ENCODE assay signal across 9 mouse cellular contexts in genomic region chr4:150091887-150092582, GRCm38 (mm10). TPM values are rescaled to one million over a fixed set of nuclear protein-coding genes. Genes with fewer than 3 reads are reported as not detected.
DNase-seq lines count a peak whose midpoint lies in the region; ATAC-seq lines count a peak whose summit lies in the region.
"Had no signal": no experiment of that assay in that cellular context is flagged by ENCODE, and none has a peak within 500 bp of the region (broad histone marks: within the 10 kb centered on the region; RNA-seq: fewer than 3 reads in every experiment).

No protein-coding gene starts in this region.

- peaks cover 61% of the 10 kb centered on the region for H3K27me3 ChIP-seq in liver, embryonic 12.5 days (replicated peaks)

- H3K9me3 ChIP-seq in liver, embryonic 12.5 days (replicated peaks), result no peaks in the 10 kb centered on the region

- peak; percentile 48 for DNase-seq in embryo, embryonic 9.5 days (ENCODE audit: extremely low spot score)
- DNase-seq in embryo, embryonic 10.5 days (ENCODE audit: low spot score), result no peak
- peak; percentile 39 for DNase-seq in liver
- peak; percentile 32 for DNase-seq in c-Kit-positive CD71-negative TER-119-negative erythroid progenitor cells, embryonic 14.5 days (ENCODE audit: low read depth)
- DNase-seq in lung, postnatal 4 days, result peak; percentile 44 to 64
- no peak for DNase-seq in frontal cortex, postnatal 14 days (ENCODE audit: low spot score in 2 of 2)
- DNase-seq in MN1 (ENCODE audit: low spot score), result no peak

- no peak overlapping the region for H3K9ac ChIP-seq in liver, embryonic 12.5 days

- H3K4me2 ChIP-seq in liver, embryonic 12.5 days, result no peak overlapping the region

- H3K4me3 ChIP-seq in liver, embryonic 12.5 days, result no peak overlapping the region

- WGBS in liver, embryonic 12.5 days (ENCODE audit: insufficient replicate concordance), result 74% methylated on average over 18 of the region's 18 CpGs

- peaks cover 19% of the 10 kb centered on the region for H3K4me1 ChIP-seq in liver, embryonic 12.5 days

- no peaks in the 10 kb centered on the region for H3K36me3 ChIP-seq in liver, embryonic 12.5 days

- ATAC-seq in liver, embryonic 12.5 days, result no peak

- H3K27ac ChIP-seq in liver, embryonic 12.5 days, result no peak overlapping the region

RNA-seq across cellular contexts. Expression of gene Gpr157, which starts 4.9 kb away (rescaled TPM):
- polyA plus RNA-seq in liver, embryonic 12.5 days (2016; fragmentation: Nextera tagmentation; extraction: Ambion mirVana), result 0.18 and 0.37 TPM in 2 replicates

RNA-seq across cellular contexts. Expression of gene Slc2a5, which starts 27.0 kb away (rescaled TPM):
- polyA plus RNA-seq in liver, embryonic 12.5 days (2016; fragmentation: Nextera tagmentation; extraction: Ambion mirVana), result 0.22 and 0.30 TPM in 2 replicates

RNA-seq across cellular contexts. Expression of gene Slc2a7, which starts 56.7 kb away (rescaled TPM):
- not detected in 2 replicates for polyA plus RNA-seq in liver, embryonic 12.5 days (2016; fragmentation: Nextera tagmentation; extraction: Ambion mirVana)
- polyA plus RNA-seq: heart, embryonic 14.5 days had no signal

Comparison
In these comparisons a context has a peak if more than half of its experiments do, and no peak if none do; other contexts are left out.
1. DNase-seq: peak in embryo, embryonic 9.5 days (single experiment), liver (single experiment), c-Kit-positive CD71-negative TER-119-negative erythroid progenitor cells, embryonic 14.5 days (single experiment) and lung, postnatal 4 days (2 of 2); none in embryo, embryonic 10.5 days (single experiment), frontal cortex, postnatal 14 days (0 of 2) and MN1 (single experiment).